Mouse (Mus musculus) left cerebral cortex, postnatal 25 days (tissue): Measurements from ENCODE around the gene Tanc2. TPM values are rescaled to one million over a fixed set of nuclear protein-coding genes. Genes with fewer than 3 reads are reported as not detected.

Source experiments
- DNase-seq, 2 experiments: peaks; one replicate each; pipeline ENCODE4 v3.0.0; 2022; ENCODE audit warnings: low spot score in 2 of 2, mixed read lengths in 1 of 2
- intact Hi-C: fragments of 180-260 bp; cut with DNase I; formaldehyde crosslinking; loops from one replicate; pipeline ENCODE4 v1.15.1; 2025
- total RNA-seq, 2 experiments: library from RNA; stranded (reverse); gene quantifications; 2 replicates each; pipeline ENCODE4 v1.2.3; 2021

The Tanc2 gene
- total RNA-seq = 100 to 1,000 TPM; 227 to 231 TPM

DNA sequence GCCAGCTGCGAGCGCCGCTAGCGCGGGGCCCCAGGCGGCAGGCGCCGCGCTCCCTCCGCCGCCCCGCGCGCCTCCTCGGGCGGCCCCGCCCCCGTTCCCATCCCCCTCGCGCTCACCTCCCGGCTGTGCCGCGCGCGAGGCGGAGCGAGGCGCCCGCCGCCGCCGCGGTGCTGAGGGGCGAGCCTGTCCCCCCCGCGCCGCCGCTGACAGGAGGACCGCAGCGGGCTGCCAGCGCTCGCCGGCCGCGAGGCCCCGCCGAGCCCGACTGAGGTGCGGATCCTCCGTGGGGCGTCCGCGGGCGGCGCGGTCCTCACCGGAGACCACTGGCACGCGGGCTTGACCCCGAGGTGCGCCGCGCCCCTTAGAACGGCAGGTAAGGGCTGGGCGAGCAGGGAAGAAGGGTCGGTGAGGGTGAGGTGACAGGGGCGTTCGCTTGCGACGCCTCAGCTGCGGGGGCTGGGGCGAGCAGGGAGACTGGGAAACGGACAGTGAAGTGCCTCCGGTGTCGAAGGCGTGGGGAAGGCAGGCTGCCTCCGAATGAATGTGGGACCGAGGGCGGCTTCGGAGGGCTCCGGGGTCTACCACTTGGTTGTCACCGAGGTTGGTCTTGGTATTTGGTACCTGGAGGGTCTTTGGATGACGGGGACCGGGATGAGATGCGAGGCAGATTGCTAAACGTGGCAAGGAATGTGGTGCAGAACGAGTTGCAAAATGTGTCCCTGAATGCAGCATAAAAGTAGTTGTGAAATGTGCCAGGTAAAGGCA is at the start of gene Tanc2:
Tanc2 (plus strand) TSS at position 110 of the 765 bp plus-strand sequence.
- DNase-seq = peak; percentile 43 to 61
- intact Hi-C loops = loop anchor here (2.0 to 10.0 kb wide), 6 partner anchors 93 to 325 kb away; partner anchors contain the start of gene March10

DNA sequence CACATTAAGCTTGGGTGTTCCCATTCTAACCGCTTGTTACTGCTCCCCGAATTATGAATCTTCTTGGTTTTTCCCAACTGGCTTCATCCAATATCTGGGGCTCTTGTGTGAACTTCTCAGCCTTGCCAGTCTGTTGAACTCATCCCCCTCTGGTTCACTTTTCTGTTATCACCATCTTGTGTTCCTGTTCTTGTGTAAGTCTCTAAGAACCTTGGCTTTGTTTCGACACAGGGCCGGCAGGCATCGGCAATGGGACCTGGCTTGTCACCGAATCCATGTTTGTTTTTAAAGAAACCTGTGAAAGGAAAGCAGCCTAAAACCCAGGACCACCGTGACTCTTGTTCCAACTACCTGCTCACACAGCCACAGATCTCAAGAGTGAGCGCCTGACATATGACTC is 49.0 kb upstream of the Tanc2 start:
- no peak for DNase-seq
- intact Hi-C loops = no loop called here

GRCm38 (mm10) chr11:105541366-105541765 is 48.4 kb upstream of the Tanc2 start:
- intact Hi-C loops = no loop called here
- DNase-seq = no peak

DNA sequence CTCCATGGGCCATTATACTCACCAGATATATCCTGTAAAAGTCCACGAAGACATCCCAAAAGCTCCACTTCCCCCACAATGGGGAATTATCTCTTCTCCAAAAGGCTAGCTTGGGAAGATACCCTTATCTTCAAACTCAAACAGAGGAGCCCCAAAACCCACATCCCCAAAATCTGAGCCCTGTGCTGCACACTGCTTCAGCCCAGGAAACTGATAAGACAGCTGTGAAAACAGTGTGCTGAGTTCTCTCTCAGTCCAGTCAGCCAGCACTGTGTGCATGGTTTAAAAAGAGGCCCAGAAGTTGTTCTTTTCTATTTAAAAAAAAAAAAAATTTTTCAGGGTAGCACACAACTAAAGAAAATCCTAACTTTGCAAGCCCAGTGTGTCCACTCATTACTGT is 47.7 kb upstream of the Tanc2 start:
- intact Hi-C loops = no loop called here
- DNase-seq = no peak

GRCm38 (mm10) chr11:105545801-105546200 is 44.0 kb upstream of the Tanc2 start:
- DNase-seq = no peak
- intact Hi-C loops = loop anchor here (5.0 kb wide), 1 partner anchor 124 kb away; no protein-coding TSS in a partner anchor

DNA sequence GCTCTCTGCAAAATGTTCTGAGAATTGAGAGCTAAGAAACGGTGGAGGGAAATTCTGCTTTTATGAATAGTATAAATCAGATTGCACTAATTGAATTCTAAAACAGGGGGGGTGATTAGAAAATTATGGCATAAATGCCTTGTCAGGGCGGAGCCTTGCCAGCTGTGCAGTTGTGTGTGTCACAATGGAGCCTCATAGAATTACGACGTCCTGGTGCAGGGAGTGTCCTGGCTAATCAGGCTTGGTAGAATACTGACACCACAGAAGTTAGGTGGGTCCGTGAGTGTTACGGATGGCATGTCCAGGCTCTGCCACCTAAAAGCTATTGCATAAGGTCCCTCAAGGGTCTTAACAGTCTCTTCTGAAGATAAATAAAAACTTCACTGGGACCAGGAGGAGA is 43.4 kb upstream of the Tanc2 start:
- no peak for DNase-seq
- intact Hi-C loops = loop anchor here (5.0 kb wide), 1 partner anchor 124 kb away; no protein-coding TSS in a partner anchor

- intact Hi-C loops = loop anchor here (2.0 to 5.0 kb wide), 2 partner anchors 52 to 126 kb away; no protein-coding TSS in a partner anchor
- no peak for DNase-seq
Observed at GRCm38 (mm10) chr11:105548383-105548782, 41.4 kb upstream of the Tanc2 start.

DNA sequence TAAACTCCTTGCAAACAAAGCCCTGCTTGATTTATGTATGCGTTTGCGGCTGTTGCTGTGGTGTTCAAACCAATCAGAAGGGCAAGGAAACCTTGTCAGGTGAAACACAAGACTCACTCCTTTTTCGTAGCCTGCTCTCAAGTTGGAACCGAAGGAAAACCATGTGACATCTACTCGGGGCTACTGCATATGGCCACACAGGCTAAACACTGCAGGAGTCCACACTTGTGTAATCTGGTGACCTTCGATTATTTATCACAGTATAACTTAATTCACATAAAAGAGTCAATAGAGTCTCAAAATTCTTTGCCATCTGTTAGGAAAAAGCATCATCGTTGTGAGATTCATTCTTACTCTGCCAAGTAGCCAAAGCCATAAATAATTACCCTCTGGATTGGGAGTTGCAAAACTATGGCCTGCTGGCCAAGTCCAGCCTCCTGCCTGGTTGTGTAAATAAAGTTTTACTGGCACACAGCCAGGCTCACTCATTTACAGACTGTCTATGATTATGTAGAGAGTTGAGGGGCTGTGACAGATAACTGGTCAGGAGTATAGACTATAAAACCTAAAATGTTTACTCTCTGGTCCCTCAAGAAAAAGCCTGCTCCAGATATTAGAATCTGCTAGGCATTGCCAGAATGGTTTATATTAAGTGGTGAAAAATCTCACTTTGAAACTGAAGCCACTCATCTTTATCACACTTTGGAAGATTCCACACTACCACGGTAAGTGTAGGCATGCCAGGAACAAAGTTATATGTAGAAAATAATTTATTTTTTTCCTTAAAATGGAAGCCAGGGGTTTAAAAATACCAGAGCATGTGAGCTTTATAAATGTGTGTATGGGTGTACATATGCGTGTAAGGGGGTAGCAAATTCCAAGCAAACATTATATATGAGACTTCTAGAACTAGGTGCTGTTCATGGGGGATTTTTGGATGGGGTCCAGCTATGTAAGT is 40.3 kb upstream of the Tanc2 start:
- peak in 1 of 2 experiments; percentile 76 for DNase-seq
- intact Hi-C loops = loop anchor here (2.0 to 5.0 kb wide), 2 partner anchors 53 to 127 kb away; no protein-coding TSS in a partner anchor

DNA sequence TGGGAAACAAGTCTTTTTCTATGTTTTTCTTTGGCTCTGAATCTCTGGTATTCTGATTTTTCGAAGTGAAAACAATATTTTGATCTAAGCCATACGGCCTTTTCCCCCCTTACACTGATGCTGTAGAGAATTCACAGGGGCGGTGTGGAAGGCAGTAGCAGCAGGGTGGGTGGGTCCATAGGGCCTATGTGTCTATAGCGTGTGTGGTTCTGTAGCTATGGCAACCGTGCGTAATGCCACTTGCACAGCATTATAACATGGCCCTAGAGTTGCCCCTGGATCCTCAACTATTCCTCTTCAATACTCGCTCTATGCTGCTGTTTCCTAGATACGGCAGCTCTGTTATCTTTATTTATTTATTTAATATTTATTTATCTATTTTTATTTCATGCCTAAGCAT is 32.5 kb upstream of the Tanc2 start:
- no peak for DNase-seq
- intact Hi-C loops = no loop called here

DNA sequence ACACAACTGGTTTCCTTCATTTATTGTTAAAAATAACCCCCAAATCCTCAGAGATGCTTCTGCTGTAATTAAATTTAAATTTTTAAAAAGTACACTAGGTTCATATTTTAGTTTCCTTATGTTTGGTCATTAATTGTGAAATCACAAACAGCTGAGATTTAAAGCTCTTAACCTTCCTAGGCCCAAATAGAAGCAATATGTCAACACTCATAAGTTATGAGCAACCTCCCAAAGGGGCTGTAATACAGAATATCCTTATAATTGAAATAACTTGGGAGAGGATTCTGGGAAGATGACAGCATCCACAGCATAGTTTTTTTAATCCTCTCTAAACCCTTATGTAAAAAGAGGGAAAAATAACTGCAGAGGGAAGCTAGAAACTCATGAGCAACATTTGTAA is 31.7 kb upstream of the Tanc2 start:
- intact Hi-C loops = no loop called here

DNA sequence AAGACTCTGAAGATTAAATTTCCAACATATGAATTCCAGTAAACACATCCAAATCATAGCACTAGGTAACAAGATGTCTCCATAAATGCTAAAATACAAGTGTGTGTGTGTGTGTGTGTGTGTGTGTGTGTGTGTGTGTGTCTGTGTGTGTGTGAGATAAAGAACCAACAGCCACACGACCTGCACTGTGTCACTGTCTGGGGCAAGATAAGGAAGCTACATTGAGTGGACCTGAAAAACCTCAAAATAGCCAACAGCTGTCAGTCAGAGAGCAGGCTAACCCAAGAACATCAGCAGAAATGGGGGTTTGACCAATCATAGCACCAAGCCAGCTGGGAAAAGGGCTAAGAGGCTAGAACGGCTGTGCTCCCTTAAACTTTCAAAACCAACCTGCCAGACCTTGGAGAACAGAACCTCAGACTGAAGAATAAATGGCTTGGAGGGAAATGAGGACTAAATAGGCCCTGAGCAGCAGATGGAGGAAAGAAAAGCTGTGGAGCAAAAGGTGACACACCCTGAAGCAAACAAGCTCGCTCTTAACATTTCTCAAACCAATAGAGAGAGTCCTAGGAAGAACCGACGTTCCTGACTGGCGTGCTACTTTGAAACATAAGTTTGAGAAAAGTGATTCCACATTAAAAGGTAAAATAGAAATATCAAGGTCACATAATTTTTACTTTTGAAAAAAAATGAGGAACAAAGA is 30.8 kb upstream of the Tanc2 start:
- no peak for DNase-seq
- intact Hi-C loops = no loop called here

More for the DNA sequence above, 31.7 kb upstream of the Tanc2 start:
- DNase-seq = no peak

DNA sequence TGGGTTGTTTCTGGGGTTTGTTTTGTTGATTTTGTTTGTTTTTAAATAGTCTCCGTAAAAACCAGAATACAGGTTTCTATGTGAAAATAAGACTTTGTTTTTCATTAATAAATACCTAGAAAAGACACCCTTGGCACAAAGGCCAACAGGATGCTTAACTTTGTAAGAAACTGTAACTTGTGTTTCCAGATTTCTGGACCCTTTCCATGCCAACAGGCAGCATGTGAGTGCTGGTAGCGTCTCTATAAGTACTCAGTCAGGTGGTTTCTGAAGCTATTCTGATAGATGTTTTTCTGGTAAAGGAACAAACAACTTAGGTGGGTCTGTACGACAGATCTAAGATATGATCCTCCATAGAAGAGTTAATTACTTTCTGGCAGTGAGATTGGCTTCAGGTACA is 26.2 kb upstream of the Tanc2 start:
- DNase-seq = no peak
- intact Hi-C loops = no loop called here

DNA sequence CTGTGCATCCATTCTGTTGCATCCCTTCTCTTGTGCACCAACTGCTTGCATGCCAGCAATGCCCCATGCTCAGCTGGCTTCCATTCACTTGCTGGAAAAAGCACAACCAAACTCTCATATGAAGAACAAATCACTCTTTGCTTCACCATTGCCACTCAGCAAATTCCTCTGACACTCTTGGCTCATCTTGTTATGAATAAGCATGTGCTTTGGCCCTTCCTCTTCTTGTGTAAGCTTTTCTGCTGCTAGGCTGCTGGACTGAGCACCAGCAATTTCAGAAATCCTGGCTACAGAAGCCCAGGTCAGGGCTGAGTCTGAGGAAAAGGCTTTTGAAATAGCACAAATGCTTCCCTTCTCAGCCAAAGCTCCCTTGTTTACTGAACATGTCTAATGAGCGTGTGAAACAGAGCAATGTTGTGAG is 22.6 kb upstream of the Tanc2 start:
- no peak for DNase-seq
- intact Hi-C loops = no loop called here

DNA sequence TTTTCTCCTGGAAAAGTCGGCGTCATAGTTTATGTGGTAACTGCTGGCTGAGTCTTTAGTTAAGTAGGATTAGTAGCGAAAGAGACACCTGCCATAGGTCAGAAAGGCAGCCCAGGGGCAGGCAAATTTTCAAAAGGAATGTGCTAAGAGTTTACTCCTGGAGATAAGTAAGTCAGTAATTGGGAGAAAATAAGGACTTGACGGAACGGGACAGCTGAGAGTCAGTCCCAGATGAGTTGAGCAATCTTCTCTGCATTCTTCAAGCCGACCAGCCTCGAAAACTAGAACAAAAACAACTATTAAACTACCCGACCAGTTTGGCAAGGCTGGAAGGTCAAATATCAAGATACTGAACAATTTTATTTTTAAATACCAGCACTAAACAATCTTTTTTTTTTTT is 17.8 kb upstream of the Tanc2 start:
- intact Hi-C loops = no loop called here

DNA sequence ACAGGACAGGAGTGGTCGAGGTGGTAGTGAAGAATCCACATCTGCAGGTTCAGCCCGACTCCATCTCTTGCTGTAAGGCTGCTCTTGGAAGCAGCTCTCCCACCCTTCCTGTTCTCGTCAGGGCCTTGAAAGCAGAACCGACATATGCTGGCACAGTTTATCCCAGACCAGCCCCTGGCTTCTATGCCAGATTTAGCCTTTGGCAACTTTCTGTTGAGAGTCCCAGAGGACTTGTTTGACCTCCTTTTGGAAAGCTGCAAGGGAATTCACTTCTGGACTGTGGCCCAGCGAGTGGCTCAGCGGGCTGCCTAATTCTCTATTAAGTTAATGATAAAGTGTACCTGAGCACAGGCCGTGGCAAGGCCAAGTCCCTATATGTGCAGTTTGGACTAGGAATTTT is 15.5 kb upstream of the Tanc2 start:
- intact Hi-C loops = no loop called here
- peak in 1 of 2 experiments; percentile 19 for DNase-seq

More for the DNA sequence above, 17.8 kb upstream of the Tanc2 start:
- no peak for DNase-seq

DNA sequence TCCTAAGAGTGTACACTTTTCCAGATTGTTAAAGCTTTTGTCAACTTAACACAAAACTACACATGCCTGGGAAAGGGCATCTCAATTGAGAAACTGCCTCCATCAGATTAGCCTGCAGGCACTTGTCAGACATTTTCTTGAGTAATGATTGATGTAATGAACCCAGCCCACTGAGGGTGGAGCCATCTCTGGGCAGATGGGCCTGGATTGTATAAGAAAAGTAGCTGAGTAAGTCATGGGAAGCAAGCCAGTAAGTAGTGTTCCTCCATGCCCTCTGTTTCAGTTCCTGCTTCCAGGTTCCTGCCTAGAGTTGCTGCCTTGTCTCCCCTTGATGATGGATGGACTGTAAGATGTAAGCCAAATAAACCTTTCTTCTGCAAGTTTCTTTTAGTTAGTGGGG is 12.6 kb upstream of the Tanc2 start:
- no peak for DNase-seq
- intact Hi-C loops = no loop called here

- intact Hi-C loops = no loop called here
- no peak for DNase-seq
Observed at GRCm38 (mm10) chr11:105582020-105582419, 7.8 kb upstream of the Tanc2 start.

DNA sequence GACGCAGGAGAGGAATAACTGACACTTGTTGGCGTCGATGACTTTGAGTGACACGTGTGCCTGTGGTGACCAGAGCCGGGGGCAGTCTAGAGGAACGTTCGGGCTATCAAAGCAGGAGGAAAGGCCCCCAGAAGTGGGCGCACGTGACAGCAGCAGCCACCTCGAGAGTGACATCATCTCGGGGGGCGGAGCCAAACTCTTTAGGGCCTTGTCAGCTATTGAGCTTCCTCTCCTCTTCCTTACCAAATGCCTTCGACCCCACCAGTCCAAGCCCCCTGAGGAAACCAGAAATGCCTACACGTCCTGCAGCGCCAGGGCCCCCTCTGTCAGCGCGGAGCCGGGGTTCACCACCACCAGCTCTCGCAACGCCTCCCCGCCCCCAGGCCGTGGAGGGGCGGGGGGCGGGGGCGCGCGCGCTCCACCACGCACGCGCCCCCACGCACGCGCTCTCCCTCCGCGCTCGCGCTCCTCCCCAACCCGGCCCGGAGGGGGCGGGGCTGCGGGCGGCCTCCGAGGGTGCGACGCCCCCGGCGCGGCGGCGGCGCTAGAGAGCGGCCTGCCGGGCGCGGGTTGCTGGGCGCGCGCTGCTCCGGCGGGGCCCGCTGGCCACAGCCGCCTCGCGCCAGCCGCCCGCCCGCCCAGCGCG is 432 bp upstream of the Tanc2 start:
- intact Hi-C loops = no loop called here

DNA sequence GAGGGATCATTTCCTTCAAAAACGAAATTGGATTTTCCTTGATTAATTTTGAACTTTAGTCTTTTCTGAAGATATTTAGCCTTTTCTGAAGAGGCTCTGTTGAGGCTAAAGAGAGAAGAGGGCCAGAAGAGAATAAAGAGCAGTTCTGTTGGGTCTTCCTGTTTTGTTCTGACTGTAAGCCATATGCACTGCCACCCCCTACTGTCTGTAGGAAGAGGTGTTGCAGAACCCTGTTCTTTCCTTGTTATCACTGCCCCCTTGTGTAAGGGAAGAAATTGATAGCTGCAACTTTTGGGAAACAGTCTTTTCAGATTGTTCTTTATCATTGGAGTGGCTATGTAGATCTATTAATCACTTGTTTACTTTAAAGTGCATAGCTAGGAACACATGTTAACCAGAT is 2.1 kb downstream of the Tanc2 start:
- DNase-seq = peak; percentile 55 to 87

More for the DNA sequence above, 432 bp upstream of the Tanc2 start:
- DNase-seq = peak; percentile 91 to 92

More for the DNA sequence above, 2.1 kb downstream of the Tanc2 start:
- intact Hi-C loops = loop anchor here (1.0 to 10.0 kb wide), 7 partner anchors 95 to 327 kb away; partner anchors contain the start of gene March10
